Mouse (Mus musculus) regulatory T cell (primary cell): ENCODE results near the gene Slc7a6os.
"Not testable (repeated sequence)": the region's sequence is repeated elsewhere in the genome, so short reads cannot be mapped to it uniquely, and the experiment has no call there.

Source experiments
- in situ Hi-C: fragments of 300-600 bp; cut with MboI, MseI; formaldehyde crosslinking; loops from one replicate; pipeline ENCODE4 v1.15.1; 2025; ENCODE audit warnings: high pct_unique_total_duplicates

Gene Slc7a6os

GRCm38 (mm10) chr8:106210821-106211345, at the start of gene Slc7a6os, which contains the start of gene Prmt7:
TSS of gene Slc7a6os (minus strand) at chr8:106210935.
TSS of gene Prmt7 (plus strand) at chr8:106210936.
- in situ Hi-C loops = loop anchor here (5.0 kb wide), 1 partner anchor 44 kb away; the partner anchor contains the start of gene Slc7a6

- in situ Hi-C loops = no loop called here
Measured at GRCm38 (mm10) chr8:106259579-106260255, 49.0 kb upstream of the Slc7a6os start.

GRCm38 (mm10) chr8:106258169-106258568, 47.4 kb upstream of the Slc7a6os start:
- in situ Hi-C loops = no loop called here

- in situ Hi-C loops = no loop called here
Measured at GRCm38 (mm10) chr8:106250186-106250585, 39.5 kb upstream of the Slc7a6os start.

- in situ Hi-C loops = loop anchor here (10.0 kb wide), 1 partner anchor 808 kb away; the partner anchor contains the start of gene Pdf
Measured at GRCm38 (mm10) chr8:106237106-106237505, 26.4 kb upstream of the Slc7a6os start.

GRCm38 (mm10) chr8:106234567-106235261, 24.0 kb upstream of the Slc7a6os start:
- in situ Hi-C loops = loop anchor here (10.0 kb wide), 1 partner anchor 810 kb away; the partner anchor contains the start of gene Pdf

- in situ Hi-C loops = loop anchor here (10.0 kb wide), 1 partner anchor 812 kb away; the partner anchor contains the start of gene Pdf
Measured at GRCm38 (mm10) chr8:106232751-106233150, 22.0 kb upstream of the Slc7a6os start.

GRCm38 (mm10) chr8:106231536-106231935, 20.8 kb upstream of the Slc7a6os start:
- in situ Hi-C loops = loop anchor here (10.0 kb wide), 1 partner anchor 813 kb away; the partner anchor contains the start of gene Pdf

GRCm38 (mm10) chr8:106226589-106226988, 15.9 kb upstream of the Slc7a6os start:
- in situ Hi-C loops = no loop called here

GRCm38 (mm10) chr8:106219620-106220019, 8.9 kb upstream of the Slc7a6os start:
- in situ Hi-C loops = no loop called here

- in situ Hi-C loops = loop anchor here (5.0 kb wide), 1 partner anchor 47 kb away; the partner anchor contains the start of gene Slc7a6
Measured at GRCm38 (mm10) chr8:106213959-106214358, 3.2 kb upstream of the Slc7a6os start.

GRCm38 (mm10) chr8:106211421-106211820, 686 bp upstream of the Slc7a6os start:
- in situ Hi-C loops = loop anchor here (5.0 kb wide), 1 partner anchor 44 kb away; the partner anchor contains the start of gene Slc7a6

- in situ Hi-C loops = loop anchor here (5.0 kb wide), 1 partner anchor 43 kb away; the partner anchor contains the start of gene Slc7a6
Measured at GRCm38 (mm10) chr8:106210035-106210731, 552 bp downstream of the Slc7a6os start.

- in situ Hi-C loops = not testable (repeated sequence)
Measured at GRCm38 (mm10) chr8:106199596-106199995, 11.1 kb downstream of the Slc7a6os start.

- in situ Hi-C loops = no loop called here
Measured at GRCm38 (mm10) chr8:106198741-106199140, 12.0 kb downstream of the Slc7a6os start.

- in situ Hi-C loops = no loop called here
Measured at GRCm38 (mm10) chr8:106194062-106194461, 16.7 kb downstream of the Slc7a6os start.

GRCm38 (mm10) chr8:106193162-106193561, 17.6 kb downstream of the Slc7a6os start:
- in situ Hi-C loops = no loop called here

- in situ Hi-C loops = no loop called here
Measured at GRCm38 (mm10) chr8:106191639-106192038, 19.1 kb downstream of the Slc7a6os start.

- in situ Hi-C loops = no loop called here
Measured at GRCm38 (mm10) chr8:106189162-106189561, 21.6 kb downstream of the Slc7a6os start.

- in situ Hi-C loops = no loop called here
Measured at GRCm38 (mm10) chr8:106186394-106186793, 24.3 kb downstream of the Slc7a6os start.

- in situ Hi-C loops = no loop called here
Measured at GRCm38 (mm10) chr8:106185628-106186270, 25.0 kb downstream of the Slc7a6os start.
